Mouse (Mus musculus): ENCODE data around the gene Tktl1. TPM values are rescaled to one million over a fixed set of nuclear protein-coding genes. Genes with fewer than 3 reads are reported as not detected.

Tktl1 gene
- polyA plus RNA-seq, 1 experiment from 2014 or later: 0.08 TPM

GRCm38 (mm10) chrX:74240332-74240731 is 63.3 kb downstream of the Tktl1 start:
- 96% methylated on average over 4 of the region's 4 CpGs for WGBS
- DNase-seq (no peak), ATAC-seq (ENCODE audit: low FRiP score, low TSS enrichment) (no peak)
- Histone ChIP-seq H3K4me3 (replicated peaks; ENCODE audit: low read depth, low read length) (no peak overlapping the region), H3K27me3 (ENCODE audit: control insufficient read depth, insufficient read depth, low read length) (no peaks in the 10 kb centered on the region), H3K36me3 (ENCODE audit: control insufficient read depth, insufficient read depth, low read length) (peaks cover 73% of the 10 kb centered on the region), H3K9me3 (ENCODE audit: control insufficient read depth, low read length) (no peaks in the 10 kb centered on the region), H3K9ac (replicated peaks; ENCODE audit: low read length) (no peak overlapping the region), H3K4me2 (ENCODE audit: low read length) (no peak overlapping the region), H3K4me1 (ENCODE audit: control insufficient read depth, insufficient read depth, low read length) (peaks cover 6% of the 10 kb centered on the region; the same call in 1 of the 2 replicates), H3K27ac (replicated peaks; ENCODE audit: low read depth, low read length) (no peak overlapping the region)

GRCm38 (mm10) chrX:74243396-74243795 is 66.3 kb downstream of the Tktl1 start:
- peaks cover 6% of the 10 kb centered on the region; the same call in 1 of the 2 replicates for H3K4me1 ChIP-seq (ENCODE audit: control insufficient read depth, insufficient read depth, low read length)
- 87% methylated on average over 2 of the region's 2 CpGs for WGBS
- H3K9me3 ChIP-seq (ENCODE audit: control insufficient read depth, low read length): no peaks in the 10 kb centered on the region
- peak overlapping the region; percentile 68 for H3K4me2 ChIP-seq (ENCODE audit: low read length)
- H3K9ac ChIP-seq (replicated peaks; ENCODE audit: low read length): no peak overlapping the region
- DNase-seq: no peak
- peaks cover 46% of the 10 kb centered on the region for H3K36me3 ChIP-seq (ENCODE audit: control insufficient read depth, insufficient read depth, low read length)
- H3K27me3 ChIP-seq (ENCODE audit: control insufficient read depth, insufficient read depth, low read length): no peaks in the 10 kb centered on the region
- H3K27ac ChIP-seq (replicated peaks; ENCODE audit: low read depth, low read length): no peak overlapping the region
- no peak for ATAC-seq (ENCODE audit: low FRiP score, low TSS enrichment)
- H3K4me3 ChIP-seq (replicated peaks; ENCODE audit: low read depth, low read length): peak overlapping the region; percentile 54

GRCm38 (mm10) chrX:74243807-74244206 is 66.7 kb downstream of the Tktl1 start:
- Histone ChIP-seq H3K4me3 (replicated peaks; ENCODE audit: low read depth, low read length) (peak overlapping the region; percentile 54), H3K27ac (replicated peaks; ENCODE audit: low read depth, low read length) (peak overlapping the region; percentile 86; the same call in 1 of the 2 replicates), H3K9ac (replicated peaks; ENCODE audit: low read length) (no peak overlapping the region; the same call in 1 of the 2 replicates), H3K36me3 (ENCODE audit: control insufficient read depth, insufficient read depth, low read length) (peaks cover 43% of the 10 kb centered on the region), H3K4me1 (ENCODE audit: control insufficient read depth, insufficient read depth, low read length) (peaks cover 6% of the 10 kb centered on the region; the same call in 1 of the 2 replicates), H3K4me2 (ENCODE audit: low read length) (peak overlapping the region; percentile 68), H3K27me3 (ENCODE audit: control insufficient read depth, insufficient read depth, low read length) (no peaks in the 10 kb centered on the region), H3K9me3 (ENCODE audit: control insufficient read depth, low read length) (no peaks in the 10 kb centered on the region)
- DNase-seq (peak; percentile 2), ATAC-seq (ENCODE audit: low FRiP score, low TSS enrichment) (no peak)
- 72% methylated on average over 3 of the region's 3 CpGs for WGBS

GRCm38 (mm10) chrX:74244614-74245083 is 67.6 kb downstream of the Tktl1 start:
- Histone ChIP-seq H3K27me3 (ENCODE audit: control insufficient read depth, insufficient read depth, low read length) (no peaks in the 10 kb centered on the region), H3K4me2 (ENCODE audit: low read length) (peak overlapping the region; percentile 68), H3K4me1 (ENCODE audit: control insufficient read depth, insufficient read depth, low read length) (peaks cover 6% of the 10 kb centered on the region; the same call in 1 of the 2 replicates), H3K9ac (replicated peaks; ENCODE audit: low read length) (peak overlapping the region; percentile 76), H3K4me3 (replicated peaks; ENCODE audit: low read depth, low read length) (peak overlapping the region; percentile 54), H3K36me3 (ENCODE audit: control insufficient read depth, insufficient read depth, low read length) (peaks cover 34% of the 10 kb centered on the region), H3K27ac (replicated peaks; ENCODE audit: low read depth, low read length) (peak overlapping the region; percentile 86), H3K9me3 (ENCODE audit: control insufficient read depth, low read length) (no peaks in the 10 kb centered on the region)
- WGBS: 27% methylated on average over 2 of the region's 3 CpGs
- ATAC-seq (ENCODE audit: low FRiP score, low TSS enrichment) (peak; percentile 44), DNase-seq (peak; percentile 71)

GRCm38 (mm10) chrX:74245107-74245506 is 68.0 kb downstream of the Tktl1 start:
- H3K4me2 ChIP-seq (ENCODE audit: low read length): peak overlapping the region; percentile 68
- H3K27me3 ChIP-seq (ENCODE audit: control insufficient read depth, insufficient read depth, low read length): no peaks in the 10 kb centered on the region
- WGBS: 35% methylated on average over 1 of the region's 1 CpGs
- no peaks in the 10 kb centered on the region for H3K9me3 ChIP-seq (ENCODE audit: control insufficient read depth, low read length)
- peaks cover 30% of the 10 kb centered on the region for H3K36me3 ChIP-seq (ENCODE audit: control insufficient read depth, insufficient read depth, low read length)
- H3K4me3 ChIP-seq (replicated peaks; ENCODE audit: low read depth, low read length): peak overlapping the region; percentile 54
- H3K9ac ChIP-seq (replicated peaks; ENCODE audit: low read length): peak overlapping the region; percentile 76
- DNase-seq: peak; percentile 5
- peak overlapping the region; percentile 86 for H3K27ac ChIP-seq (replicated peaks; ENCODE audit: low read depth, low read length)
- no peak for ATAC-seq (ENCODE audit: low FRiP score, low TSS enrichment)
- peaks cover 6% of the 10 kb centered on the region; the same call in 1 of the 2 replicates for H3K4me1 ChIP-seq (ENCODE audit: control insufficient read depth, insufficient read depth, low read length)

GRCm38 (mm10) chrX:74245687-74246086 is 68.6 kb downstream of the Tktl1 start:
- peak overlapping the region; percentile 86 for H3K27ac ChIP-seq (replicated peaks; ENCODE audit: low read depth, low read length)
- H3K4me1 ChIP-seq (ENCODE audit: control insufficient read depth, insufficient read depth, low read length): peaks cover 6% of the 10 kb centered on the region; the same call in 1 of the 2 replicates
- H3K4me2 ChIP-seq (ENCODE audit: low read length): peak overlapping the region; percentile 68
- H3K9ac ChIP-seq (replicated peaks; ENCODE audit: low read length): peak overlapping the region; percentile 76
- WGBS: 29% methylated on average over 21 of the region's 21 CpGs
- H3K27me3 ChIP-seq (ENCODE audit: control insufficient read depth, insufficient read depth, low read length): no peaks in the 10 kb centered on the region
- no peaks in the 10 kb centered on the region for H3K9me3 ChIP-seq (ENCODE audit: control insufficient read depth, low read length)
- DNase-seq (peak; percentile 83), ATAC-seq (ENCODE audit: low FRiP score, low TSS enrichment) (peak; percentile 32; the same call in 1 of the 2 replicates)
- peak overlapping the region; percentile 54 for H3K4me3 ChIP-seq (replicated peaks; ENCODE audit: low read depth, low read length)
- H3K36me3 ChIP-seq (ENCODE audit: control insufficient read depth, insufficient read depth, low read length): peaks cover 24% of the 10 kb centered on the region

- Histone ChIP-seq H3K36me3 (ENCODE audit: control insufficient read depth, insufficient read depth, low read length) (peaks cover 18% of the 10 kb centered on the region), H3K4me1 (ENCODE audit: control insufficient read depth, insufficient read depth, low read length) (peaks cover 6% of the 10 kb centered on the region; the same call in 1 of the 2 replicates), H3K27me3 (ENCODE audit: control insufficient read depth, insufficient read depth, low read length) (no peaks in the 10 kb centered on the region), H3K9me3 (ENCODE audit: control insufficient read depth, low read length) (no peaks in the 10 kb centered on the region), H3K9ac (replicated peaks; ENCODE audit: low read length) (peak overlapping the region; percentile 76), H3K4me3 (replicated peaks; ENCODE audit: low read depth, low read length) (peak overlapping the region; percentile 54), H3K4me2 (ENCODE audit: low read length) (peak overlapping the region; percentile 68), H3K27ac (replicated peaks; ENCODE audit: low read depth, low read length) (peak overlapping the region; percentile 86)
- peak; percentile 86 for ATAC-seq (ENCODE audit: low FRiP score, low TSS enrichment)
- 19% methylated on average over 38 of the region's 38 CpGs for WGBS
- peak; percentile 93 for DNase-seq
These were observed 69.2 kb downstream of the Tktl1 start for GRCm38 (mm10) chrX:74246213-74246681.

- H3K27ac ChIP-seq (replicated peaks; ENCODE audit: low read depth, low read length): peak overlapping the region; percentile 54; the same call in 1 of the 2 replicates
- no peaks in the 10 kb centered on the region for H3K9me3 ChIP-seq (ENCODE audit: control insufficient read depth, low read length)
- no peak overlapping the region; the same call in 1 of the 2 replicates for H3K9ac ChIP-seq (replicated peaks; ENCODE audit: low read length)
- ATAC-seq (ENCODE audit: low FRiP score, low TSS enrichment) (0 out of 2 replicates have a peak, but pooled peaks have one; percentile 7), DNase-seq (no peak)
- peak overlapping the region; percentile 68 for H3K4me2 ChIP-seq (ENCODE audit: low read length)
- WGBS: 18% methylated on average over 15 of the region's 15 CpGs
- no peaks in the 10 kb centered on the region for H3K27me3 ChIP-seq (ENCODE audit: control insufficient read depth, insufficient read depth, low read length)
- peak overlapping the region; percentile 54 for H3K4me3 ChIP-seq (replicated peaks; ENCODE audit: low read depth, low read length)
- H3K36me3 ChIP-seq (ENCODE audit: control insufficient read depth, insufficient read depth, low read length): peaks cover 14% of the 10 kb centered on the region
- peaks cover 6% of the 10 kb centered on the region; the same call in 1 of the 2 replicates for H3K4me1 ChIP-seq (ENCODE audit: control insufficient read depth, insufficient read depth, low read length)
These were observed 69.6 kb downstream of the Tktl1 start for GRCm38 (mm10) chrX:74246693-74247092.

- Histone ChIP-seq H3K36me3 (ENCODE audit: control insufficient read depth, insufficient read depth, low read length) (no peaks in the 10 kb centered on the region), H3K4me2 (ENCODE audit: low read length) (0 out of 2 replicates have a peak overlapping the region, but pooled peaks have one; percentile 59), H3K9ac (replicated peaks; ENCODE audit: low read length) (no peak overlapping the region), H3K4me1 (ENCODE audit: control insufficient read depth, insufficient read depth, low read length) (peaks cover 3% of the 10 kb centered on the region; the same call in 1 of the 2 replicates), H3K27me3 (ENCODE audit: control insufficient read depth, insufficient read depth, low read length) (no peaks in the 10 kb centered on the region), H3K4me3 (replicated peaks; ENCODE audit: low read depth, low read length) (no peak overlapping the region), H3K27ac (replicated peaks; ENCODE audit: low read depth, low read length) (no peak overlapping the region), H3K9me3 (ENCODE audit: control insufficient read depth, low read length) (no peaks in the 10 kb centered on the region)
- no peak for ATAC-seq (ENCODE audit: low FRiP score, low TSS enrichment)
- WGBS: 19% methylated on average over 3 of the region's 3 CpGs
- peak; percentile 79 for DNase-seq
These were observed 71.6 kb downstream of the Tktl1 start for GRCm38 (mm10) chrX:74248651-74249050.
